Mouse (Mus musculus): Measurements from ENCODE around the gene Lrtm1. TPM values are rescaled to one million over a fixed set of nuclear protein-coding genes. Genes with fewer than 3 reads are reported as not detected.

Lrtm1 gene
- polyA plus RNA-seq, 1 experiment from 2014 or later, result 0.79 TPM

- Histone ChIP-seq H3K27me3 (no peaks in the 10 kb centered on the region), H3K9me3 (no peaks in the 10 kb centered on the region), H3K4me1 (peaks cover 23% of the 10 kb centered on the region), H3K27ac (peak overlapping the region; percentile 62), H3K4me2 (no peak overlapping the region), H3K36me3 (peaks cover 2% of the 10 kb centered on the region; the same call in 1 of the 2 replicates), H3K9ac (no peak overlapping the region), H3K4me3 (no peak overlapping the region)
- ATAC-seq (ENCODE audit: insufficient number of reproducible peaks, insufficient read depth, low FRiP score, low TSS enrichment, low read depth), result no peak
- 49% methylated on average over 5 of the region's 5 CpGs for WGBS
Observed at GRCm38 (mm10) chr14:29015896-29016295, 2.1 kb upstream of the Lrtm1 start.

DNA sequence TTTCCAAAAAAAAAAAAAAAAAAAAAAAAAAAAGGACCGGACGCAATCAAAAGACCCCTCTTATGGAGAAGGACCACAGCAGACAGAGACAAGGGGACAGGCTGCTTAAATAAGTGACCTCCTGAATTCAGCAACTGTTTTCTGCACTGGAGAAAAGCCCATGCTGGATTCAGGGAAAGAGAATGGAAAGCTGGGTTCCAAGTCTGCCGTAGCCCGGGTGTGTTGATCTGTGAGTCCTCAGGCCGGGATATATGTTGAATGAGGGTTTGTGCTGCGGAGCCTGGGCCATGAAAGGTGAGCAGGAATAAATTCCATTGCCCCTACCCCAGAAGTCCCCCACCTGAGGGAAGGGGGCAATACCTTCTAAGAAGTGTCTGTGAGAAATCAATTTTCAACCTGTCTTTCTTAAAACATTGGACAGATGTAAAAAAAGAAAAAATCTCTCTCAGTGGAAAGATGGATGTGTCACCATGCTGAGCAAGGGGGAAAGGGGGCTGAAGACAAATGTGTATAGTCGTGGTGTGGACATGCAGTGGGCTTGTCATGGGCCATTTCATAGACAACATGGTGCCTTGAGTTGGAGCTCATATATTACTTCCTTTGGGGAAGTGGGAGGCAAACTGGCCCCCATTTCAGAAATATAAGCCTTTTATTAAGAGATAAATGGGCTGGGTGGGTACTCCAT, 450 bp downstream of the Lrtm1 start:
- WGBS, result 41% methylated on average over 7 of the region's 7 CpGs
- H3K9ac ChIP-seq, result no peak overlapping the region

DNA sequence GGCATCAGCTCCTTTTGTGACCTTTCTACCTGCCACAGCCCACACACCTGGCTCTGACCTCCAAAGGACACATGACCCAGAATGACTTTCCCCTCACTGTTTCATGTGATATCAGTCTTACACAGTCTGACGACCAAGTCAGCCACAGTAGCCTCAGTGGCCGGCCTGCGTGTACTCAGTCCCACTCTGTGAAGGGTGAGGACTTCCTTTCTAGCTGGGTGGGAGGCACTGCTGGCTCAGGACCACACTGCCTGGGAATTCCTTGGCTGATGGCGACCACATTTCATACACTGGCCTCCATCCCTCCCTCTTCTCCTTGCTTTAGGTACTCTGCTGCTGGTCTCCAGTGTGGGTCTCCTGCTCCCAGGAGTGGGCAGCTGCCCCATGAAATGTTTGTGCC, 3.3 kb downstream of the Lrtm1 start:
- no peak overlapping the region for H3K4me2 ChIP-seq
- H3K27me3 ChIP-seq, result no peaks in the 10 kb centered on the region
- no peak overlapping the region for H3K9ac ChIP-seq
- no peaks in the 10 kb centered on the region for H3K9me3 ChIP-seq
- peaks cover 15% of the 10 kb centered on the region for H3K4me1 ChIP-seq
- 78% methylated on average over 4 of the region's 4 CpGs for WGBS
- H3K27ac ChIP-seq, result no peak overlapping the region
- no peak overlapping the region for H3K4me3 ChIP-seq
- no peaks in the 10 kb centered on the region for H3K36me3 ChIP-seq
- no peak for ATAC-seq (ENCODE audit: insufficient number of reproducible peaks, insufficient read depth, low FRiP score, low TSS enrichment, low read depth)

More for the DNA sequence above, 450 bp downstream of the Lrtm1 start:
- Histone ChIP-seq H3K27ac (no peak overlapping the region), H3K4me1 (peaks cover 23% of the 10 kb centered on the region), H3K9me3 (no peaks in the 10 kb centered on the region), H3K36me3 (no peaks in the 10 kb centered on the region), H3K27me3 (no peaks in the 10 kb centered on the region), H3K4me3 (no peak overlapping the region), H3K4me2 (no peak overlapping the region)
- ATAC-seq (ENCODE audit: insufficient number of reproducible peaks, insufficient read depth, low FRiP score, low TSS enrichment, low read depth), result no peak

DNA sequence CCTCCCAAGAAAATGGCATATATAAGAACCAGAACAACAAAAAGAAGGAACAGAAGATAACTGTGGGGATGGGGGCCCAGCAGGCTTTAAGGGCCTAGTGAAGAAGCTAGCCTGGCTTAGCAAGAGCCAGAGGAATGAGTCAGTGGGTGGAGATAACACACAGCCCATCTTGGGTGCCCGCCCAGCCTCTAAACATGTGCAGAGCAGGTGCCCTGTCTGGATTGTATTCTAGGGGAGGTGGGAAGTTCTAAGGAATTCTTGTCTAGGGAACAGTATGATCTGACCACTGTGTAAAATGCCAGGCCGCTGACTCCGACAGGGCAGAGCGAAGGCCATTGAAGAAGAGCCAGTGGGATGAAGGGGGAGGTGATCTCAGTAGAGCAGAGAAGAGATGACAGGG, 5.2 kb downstream of the Lrtm1 start:
- Histone ChIP-seq H3K27ac (no peak overlapping the region), H3K36me3 (no peaks in the 10 kb centered on the region), H3K27me3 (no peaks in the 10 kb centered on the region), H3K4me3 (no peak overlapping the region), H3K9me3 (no peaks in the 10 kb centered on the region), H3K4me2 (no peak overlapping the region), H3K9ac (no peak overlapping the region), H3K4me1 (peaks cover 10% of the 10 kb centered on the region)
- 0 out of 2 replicates have a peak, but pooled peaks have one; percentile 48 for ATAC-seq (ENCODE audit: insufficient number of reproducible peaks, insufficient read depth, low FRiP score, low TSS enrichment, low read depth)
- 89% methylated on average over 4 of the region's 4 CpGs for WGBS

DNA sequence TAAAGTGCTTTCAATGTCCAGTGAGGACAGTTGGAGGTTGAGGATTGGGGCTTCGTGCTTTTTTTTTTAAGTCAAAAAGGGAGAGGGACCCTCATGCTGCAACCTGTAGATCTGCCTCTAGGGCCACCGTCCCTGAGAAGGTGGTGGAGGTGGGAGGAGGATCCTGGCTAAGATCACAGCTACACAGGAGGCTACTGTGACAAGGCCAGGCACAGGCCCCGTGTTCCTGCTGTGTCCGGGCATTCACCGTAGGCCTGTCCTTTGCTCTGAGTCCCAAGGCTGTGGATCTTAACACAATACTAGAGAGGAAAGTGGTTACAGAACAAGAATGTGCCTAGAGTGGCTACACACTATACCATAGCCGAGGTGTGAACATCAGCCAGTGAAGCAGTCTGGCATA, 7.3 kb downstream of the Lrtm1 start:
- no peak overlapping the region for H3K27ac ChIP-seq
- WGBS, result 86% methylated on average over 6 of the region's 6 CpGs
- no peaks in the 10 kb centered on the region for H3K27me3 ChIP-seq
- peaks cover 27% of the 10 kb centered on the region for H3K4me1 ChIP-seq
- H3K4me3 ChIP-seq, result no peak overlapping the region
- H3K9me3 ChIP-seq, result no peaks in the 10 kb centered on the region
- H3K36me3 ChIP-seq, result no peaks in the 10 kb centered on the region
- H3K4me2 ChIP-seq, result no peak overlapping the region
- H3K9ac ChIP-seq, result no peak overlapping the region
- no peak for ATAC-seq (ENCODE audit: insufficient number of reproducible peaks, insufficient read depth, low FRiP score, low TSS enrichment, low read depth)

DNA sequence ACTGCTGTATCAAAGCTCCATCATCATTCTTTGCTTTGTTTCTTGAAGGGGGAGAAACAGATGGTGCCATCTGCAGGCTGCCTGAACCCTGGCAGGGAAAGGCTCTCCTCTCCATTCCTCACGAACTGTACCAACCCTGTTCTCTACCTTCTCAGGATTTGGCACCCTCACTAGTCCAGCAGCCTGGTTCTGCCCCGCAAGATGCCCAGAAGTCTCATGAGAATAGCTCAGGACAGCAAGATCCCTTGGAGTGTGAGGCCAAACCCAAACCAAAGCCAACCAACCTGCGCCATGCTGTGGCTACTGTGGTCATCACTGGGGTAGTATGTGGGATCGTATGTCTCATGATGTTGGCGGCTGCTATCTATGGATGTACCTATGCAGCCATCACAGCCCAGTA, 9.3 kb downstream of the Lrtm1 start:
- peaks cover 34% of the 10 kb centered on the region for H3K4me1 ChIP-seq
- H3K9me3 ChIP-seq, result no peaks in the 10 kb centered on the region
- WGBS, result 92% methylated on average over 5 of the region's 5 CpGs
- peak overlapping the region; percentile 91 for H3K27ac ChIP-seq
- H3K4me2 ChIP-seq, result no peak overlapping the region
- no peaks in the 10 kb centered on the region for H3K36me3 ChIP-seq
- ATAC-seq (ENCODE audit: insufficient number of reproducible peaks, insufficient read depth, low FRiP score, low TSS enrichment, low read depth), result no peak
- no peaks in the 10 kb centered on the region for H3K27me3 ChIP-seq
- no peak overlapping the region for H3K9ac ChIP-seq
- H3K4me3 ChIP-seq, result no peak overlapping the region

DNA sequence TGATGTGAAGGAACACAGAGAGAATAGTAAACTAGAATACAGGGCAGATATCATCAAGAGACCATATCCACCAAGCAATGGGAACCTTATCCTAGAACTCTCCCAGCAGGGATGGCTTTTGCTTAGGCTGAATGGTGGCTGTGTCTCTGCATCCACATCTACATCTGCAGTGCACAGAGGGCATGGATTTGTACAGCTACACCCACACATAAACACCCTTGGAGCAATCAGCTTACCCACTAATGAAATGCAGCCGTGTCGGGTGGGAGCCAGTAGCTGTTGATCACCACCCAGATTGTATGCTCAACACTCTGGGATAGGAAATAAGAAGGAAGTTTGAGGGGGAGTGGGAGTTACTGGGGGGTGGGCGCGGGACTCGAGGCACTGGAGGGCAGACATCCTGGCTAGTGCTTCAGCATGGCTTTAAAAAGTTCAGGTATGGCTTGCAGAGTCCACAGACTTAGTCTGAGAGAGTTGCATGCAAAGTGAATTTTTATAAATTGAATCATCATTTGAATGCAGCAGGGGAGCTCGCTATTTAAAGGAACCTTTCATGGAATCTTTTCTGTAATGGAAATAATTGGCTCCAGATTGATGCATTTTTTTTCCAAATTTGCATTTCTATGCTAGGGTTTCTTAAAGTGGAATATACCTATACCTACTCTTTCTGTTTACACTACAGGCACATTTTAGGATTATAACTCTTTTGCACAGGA, 10.5 kb downstream of the Lrtm1 start:
- no peaks in the 10 kb centered on the region for H3K9me3 ChIP-seq
- H3K27ac ChIP-seq, result peak overlapping the region; percentile 91
- ATAC-seq (ENCODE audit: insufficient number of reproducible peaks, insufficient read depth, low FRiP score, low TSS enrichment, low read depth), result peak; percentile 73
- peak overlapping the region; percentile 34 for H3K4me2 ChIP-seq
- no peaks in the 10 kb centered on the region for H3K27me3 ChIP-seq
- no peak overlapping the region for H3K9ac ChIP-seq
- no peaks in the 10 kb centered on the region for H3K36me3 ChIP-seq
- peaks cover 34% of the 10 kb centered on the region for H3K4me1 ChIP-seq
- 26% methylated on average over 6 of the region's 6 CpGs for WGBS
- H3K4me3 ChIP-seq, result no peak overlapping the region

DNA sequence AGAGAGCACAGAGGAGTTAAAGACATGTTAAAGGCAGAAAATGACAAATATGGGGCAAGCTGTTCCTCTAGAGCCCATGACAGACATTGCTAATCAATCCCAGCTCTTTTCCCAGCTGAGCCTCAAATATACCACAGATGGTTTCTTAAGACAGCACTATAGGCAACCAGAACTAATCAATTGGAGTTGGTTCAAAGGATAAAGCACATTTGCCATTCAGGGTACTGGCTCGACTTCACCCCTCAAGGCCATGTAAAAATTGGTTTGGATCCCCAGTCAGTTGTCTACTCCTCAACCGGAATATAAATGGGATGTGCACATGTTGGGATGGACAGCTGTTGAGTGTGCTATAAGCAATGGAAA, 11.1 kb downstream of the Lrtm1 start:
- Histone ChIP-seq H3K27ac (peak overlapping the region; percentile 91), H3K4me2 (0 out of 2 replicates have a peak overlapping the region, but pooled peaks have one; percentile 34), H3K36me3 (no peaks in the 10 kb centered on the region), H3K9me3 (no peaks in the 10 kb centered on the region), H3K4me3 (no peak overlapping the region), H3K9ac (no peak overlapping the region), H3K27me3 (no peaks in the 10 kb centered on the region), H3K4me1 (peaks cover 34% of the 10 kb centered on the region)
- ATAC-seq (ENCODE audit: insufficient number of reproducible peaks, insufficient read depth, low FRiP score, low TSS enrichment, low read depth), result peak; percentile 70
- WGBS, result 7% methylated on average over 2 of the region's 2 CpGs

DNA sequence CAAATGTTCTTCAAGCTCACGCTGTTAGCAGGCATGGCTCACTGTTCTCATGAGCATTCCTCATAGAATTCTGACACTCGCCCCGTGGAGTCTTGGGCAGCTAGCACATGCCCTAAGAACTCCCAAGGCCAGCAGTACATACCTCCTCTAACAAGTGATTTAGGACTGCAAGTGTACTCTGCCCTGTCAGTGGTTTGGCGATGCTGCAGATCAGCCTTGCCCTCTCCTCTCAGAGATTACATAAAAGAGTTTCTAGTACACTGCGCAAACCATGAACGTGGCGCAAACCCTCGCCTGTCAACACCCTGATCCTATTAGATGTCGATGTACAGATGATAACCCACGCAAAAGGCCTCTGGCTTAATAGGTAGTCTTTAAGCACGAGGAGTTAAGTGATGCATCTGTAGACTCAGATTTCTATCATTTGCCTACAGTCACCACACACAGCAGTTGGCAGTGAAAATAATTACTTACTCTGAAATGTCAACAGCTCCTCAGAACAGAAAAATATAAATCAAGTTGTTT, 11.9 kb downstream of the Lrtm1 start:
- H3K27ac ChIP-seq, result peak overlapping the region; percentile 91
- 36% methylated on average over 11 of the region's 11 CpGs for WGBS
- ATAC-seq (ENCODE audit: insufficient number of reproducible peaks, insufficient read depth, low FRiP score, low TSS enrichment, low read depth), result no peak

GRCm38 (mm10) chr14:29030519-29030918, 12.5 kb downstream of the Lrtm1 start:
- Histone ChIP-seq H3K9ac (no peak overlapping the region), H3K4me1 (peaks cover 34% of the 10 kb centered on the region), H3K27ac (peak overlapping the region; percentile 91), H3K9me3 (no peaks in the 10 kb centered on the region), H3K4me3 (no peak overlapping the region), H3K4me2 (no peak overlapping the region), H3K27me3 (no peaks in the 10 kb centered on the region), H3K36me3 (no peaks in the 10 kb centered on the region)
- 21% methylated on average over 9 of the region's 9 CpGs for WGBS
- no peak for ATAC-seq (ENCODE audit: insufficient number of reproducible peaks, insufficient read depth, low FRiP score, low TSS enrichment, low read depth)

More for the DNA sequence above, 11.9 kb downstream of the Lrtm1 start:
- Histone ChIP-seq H3K9ac (no peak overlapping the region), H3K4me3 (no peak overlapping the region), H3K27me3 (no peaks in the 10 kb centered on the region), H3K4me1 (peaks cover 34% of the 10 kb centered on the region), H3K4me2 (no peak overlapping the region), H3K9me3 (no peaks in the 10 kb centered on the region), H3K36me3 (no peaks in the 10 kb centered on the region)

GRCm38 (mm10) chr14:29031858-29032395, 13.9 kb downstream of the Lrtm1 start:
- no peak overlapping the region for H3K9ac ChIP-seq
- H3K36me3 ChIP-seq, result no peaks in the 10 kb centered on the region
- WGBS, result 77% methylated on average over 1 of the region's 1 CpGs
- no peak for ATAC-seq (ENCODE audit: insufficient number of reproducible peaks, insufficient read depth, low FRiP score, low TSS enrichment, low read depth)
- H3K27ac ChIP-seq, result no peak overlapping the region
- no peak overlapping the region for H3K4me2 ChIP-seq
- H3K4me1 ChIP-seq, result peaks cover 34% of the 10 kb centered on the region
- no peaks in the 10 kb centered on the region for H3K27me3 ChIP-seq
- no peak overlapping the region for H3K4me3 ChIP-seq
- no peaks in the 10 kb centered on the region for H3K9me3 ChIP-seq

- no peak overlapping the region for H3K9ac ChIP-seq
- H3K4me2 ChIP-seq, result no peak overlapping the region
- peaks cover 6% of the 10 kb centered on the region; the same call in 1 of the 2 replicates for H3K4me1 ChIP-seq
- H3K4me3 ChIP-seq, result no peak overlapping the region
- no peaks in the 10 kb centered on the region for H3K27me3 ChIP-seq
- H3K27ac ChIP-seq, result no peak overlapping the region
- no peaks in the 10 kb centered on the region for H3K36me3 ChIP-seq
- no peaks in the 10 kb centered on the region for H3K9me3 ChIP-seq
- no peak for ATAC-seq (ENCODE audit: insufficient number of reproducible peaks, insufficient read depth, low FRiP score, low TSS enrichment, low read depth)
- 74% methylated on average over 5 of the region's 5 CpGs for WGBS
Observed at GRCm38 (mm10) chr14:29038246-29038645, 20.2 kb downstream of the Lrtm1 start.
